Mouse (Mus musculus) E14TG2a.4 (cell line): ENCODE results near the gene Aicda.
"Not testable (repeated sequence)": the region's sequence is repeated elsewhere in the genome, so short reads cannot be mapped to it uniquely, and the experiment has no call there.

Experiments
- H3K27me3 ChIP-seq: 2 replicates; pipeline ENCODE4 v1.6.1; 2014; ENCODE audit warnings: low read length, control low read depth; ENCODE audit not compliant: insufficient read depth
- H3K36me3 ChIP-seq: 2 replicates; pipeline ENCODE4 v1.6.1; 2014; ENCODE audit warnings: low read length, control low read depth; ENCODE audit not compliant: insufficient read depth
- H3K4me1 ChIP-seq: replicated peaks from 2 replicates; pipeline ENCODE4 v1.6.1; 2014; ENCODE audit warnings: low read depth, low read length, control low read depth
- H3K4me3 ChIP-seq: replicated peaks from 2 replicates; pipeline ENCODE4 v1.5.1; 2014; ENCODE audit warnings: mild to moderate bottlenecking, low read length
- H3K9me3 ChIP-seq: 2 replicates; pipeline ENCODE4 v1.6.1; 2014; ENCODE audit warnings: low read length, control low read depth
- CTCF ChIP-seq: conservative IDR thresholded peaks from 2 replicates; pipeline ENCODE4 v1.5.1; 2014; ENCODE audit warnings: low read length
- NANOG ChIP-seq: IDR thresholded peaks from 2 replicates; pipeline ENCODE4 v1.6.1; 2014; ENCODE audit warnings: borderline replicate concordance, low read length, mixed read lengths
- POU5F1 ChIP-seq: IDR thresholded peaks from 2 replicates; pipeline ENCODE4 v1.6.1; 2014; ENCODE audit warnings: low read length, borderline replicate concordance

The Aicda gene

DNA sequence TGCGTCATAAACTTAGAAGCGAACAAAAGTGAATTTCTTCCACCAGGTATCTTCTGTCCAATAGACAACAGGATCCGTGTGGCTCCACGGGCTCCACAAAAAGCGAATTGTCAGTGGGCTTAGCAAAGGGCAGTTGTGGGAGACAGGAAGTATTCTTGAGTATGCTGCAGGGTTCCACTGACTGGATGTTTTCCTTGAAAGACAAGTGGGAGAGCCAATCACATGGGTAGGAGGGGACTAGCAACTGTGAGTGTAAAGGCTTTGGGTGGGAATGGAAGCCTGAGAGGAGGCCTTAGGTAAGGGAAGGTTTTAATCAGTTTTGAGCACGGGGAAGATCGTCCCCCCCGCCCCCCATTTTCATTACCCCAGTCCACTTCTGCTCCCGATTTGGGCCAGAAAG lies 31.0 kb upstream of the Aicda start:
- H3K27me3 ChIP-seq: peaks cover 2% of the 10 kb centered on the region
- peak overlapping the region; percentile 32; the same call in 1 of the 2 replicates for H3K4me3 ChIP-seq
- no peak for TF ChIP-seq POU5F1
- TF ChIP-seq NANOG: no peak
- TF ChIP-seq CTCF: no peak
- H3K4me1 ChIP-seq: peaks cover 22% of the 10 kb centered on the region
- H3K9me3 ChIP-seq: no peaks in the 10 kb centered on the region
- H3K36me3 ChIP-seq: no peaks in the 10 kb centered on the region

DNA sequence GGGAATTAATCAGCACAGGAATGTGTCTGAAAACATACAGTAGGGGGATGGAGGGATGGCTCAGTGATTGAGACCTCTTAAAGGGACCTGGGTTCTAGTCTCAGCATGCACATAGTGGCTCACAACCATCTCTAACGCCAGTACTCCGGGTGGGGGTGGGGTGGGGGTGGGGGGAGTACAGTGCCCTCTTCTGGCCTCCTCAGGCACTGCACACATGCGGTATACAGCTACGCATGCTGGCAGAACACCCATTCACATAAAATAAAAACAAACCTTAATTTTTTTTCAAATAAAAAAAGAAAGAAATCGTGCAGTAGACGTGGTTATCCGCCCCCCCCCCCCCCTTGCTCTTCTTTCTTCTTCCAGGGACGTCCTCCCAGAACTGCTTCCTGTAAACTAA lies 30.3 kb upstream of the Aicda start:
- peaks cover 6% of the 10 kb centered on the region for H3K27me3 ChIP-seq
- no peak for TF ChIP-seq NANOG
- no peak for TF ChIP-seq POU5F1
- peak; percentile 55 for TF ChIP-seq CTCF
- peaks cover 29% of the 10 kb centered on the region for H3K4me1 ChIP-seq
- no peaks in the 10 kb centered on the region for H3K9me3 ChIP-seq
- H3K4me3 ChIP-seq: no peak overlapping the region
- no peaks in the 10 kb centered on the region for H3K36me3 ChIP-seq

GRCm38 (mm10) chr6:122527596-122527995 lies 26.0 kb upstream of the Aicda start:
- Histone ChIP-seq H3K9me3 (no peaks in the 10 kb centered on the region), H3K4me1 (peaks cover 21% of the 10 kb centered on the region), H3K27me3 (peaks cover 9% of the 10 kb centered on the region), H3K36me3 (no peaks in the 10 kb centered on the region), H3K4me3 (no peak overlapping the region)
- TF ChIP-seq NANOG: no peak
- TF ChIP-seq POU5F1: no peak
- TF ChIP-seq CTCF: no peak

- H3K9me3 ChIP-seq: no peaks in the 10 kb centered on the region
- H3K36me3 ChIP-seq: no peaks in the 10 kb centered on the region
- TF ChIP-seq POU5F1 (no peak), CTCF (0 out of 2 replicates have a peak, but pooled peaks have one; percentile 5)
- peaks cover 21% of the 10 kb centered on the region for H3K4me1 ChIP-seq
- peaks cover 9% of the 10 kb centered on the region for H3K27me3 ChIP-seq
- no peak overlapping the region for H3K4me3 ChIP-seq
Measured at GRCm38 (mm10) chr6:122528136-122528535, 25.5 kb upstream of the Aicda start.

GRCm38 (mm10) chr6:122531466-122532174 lies 22.0 kb upstream of the Aicda start:
- H3K36me3 ChIP-seq: no peaks in the 10 kb centered on the region
- no peaks in the 10 kb centered on the region for H3K9me3 ChIP-seq
- TF ChIP-seq POU5F1: no peak
- no peak for TF ChIP-seq NANOG
- TF ChIP-seq CTCF: no peak
- no peak overlapping the region for H3K4me3 ChIP-seq
- peaks cover 27% of the 10 kb centered on the region for H3K4me1 ChIP-seq
- H3K27me3 ChIP-seq: peaks cover 9% of the 10 kb centered on the region

DNA sequence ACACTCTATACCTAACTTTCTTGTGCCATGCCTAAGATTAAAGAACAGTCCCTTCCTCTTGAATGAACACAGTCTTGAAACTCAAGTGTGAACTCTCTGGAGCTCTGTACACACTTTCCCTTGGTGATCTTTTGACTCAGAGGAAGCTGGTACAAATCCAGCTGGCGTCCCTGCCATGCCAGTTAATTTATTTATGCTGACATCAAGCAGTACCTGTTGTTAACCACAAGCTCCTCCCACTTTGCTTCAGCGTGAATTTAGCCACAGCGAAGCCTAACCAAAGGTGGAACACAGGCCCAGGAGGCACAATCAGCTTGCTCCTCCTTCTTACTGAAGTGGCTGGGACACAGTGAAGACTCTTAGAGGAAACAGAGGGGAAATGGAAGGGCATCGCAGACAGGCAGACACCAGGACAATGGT lies 20.7 kb upstream of the Aicda start:
- TF ChIP-seq NANOG: no peak
- no peak for TF ChIP-seq CTCF
- TF ChIP-seq POU5F1: no peak

GRCm38 (mm10) chr6:122534032-122534431 lies 19.6 kb upstream of the Aicda start:
- Histone ChIP-seq H3K9me3 (peaks cover 8% of the 10 kb centered on the region), H3K4me1 (peaks cover 17% of the 10 kb centered on the region), H3K27me3 (peaks cover under 1% of the 10 kb centered on the region; the same call in 1 of the 2 replicates), H3K4me3 (no peak overlapping the region), H3K36me3 (no peaks in the 10 kb centered on the region)
- TF ChIP-seq NANOG: no peak
- TF ChIP-seq POU5F1: no peak
- TF ChIP-seq CTCF: no peak

More for the DNA sequence above, 20.7 kb upstream of the Aicda start:
- H3K36me3 ChIP-seq: no peaks in the 10 kb centered on the region
- peaks cover 24% of the 10 kb centered on the region for H3K4me1 ChIP-seq
- peak overlapping the region; percentile 13; the same call in 1 of the 2 replicates for H3K4me3 ChIP-seq
- H3K9me3 ChIP-seq: peaks cover under 1% of the 10 kb centered on the region
- peaks cover 5% of the 10 kb centered on the region for H3K27me3 ChIP-seq

GRCm38 (mm10) chr6:122539564-122539963 lies 14.0 kb upstream of the Aicda start:
- no peaks in the 10 kb centered on the region for H3K4me1 ChIP-seq
- H3K9me3 ChIP-seq: peaks cover 8% of the 10 kb centered on the region
- no peaks in the 10 kb centered on the region for H3K27me3 ChIP-seq
- H3K4me3 ChIP-seq: no peak overlapping the region
- no peaks in the 10 kb centered on the region for H3K36me3 ChIP-seq
- no peak for TF ChIP-seq POU5F1
- TF ChIP-seq NANOG: no peak
- TF ChIP-seq CTCF: no peak

DNA sequence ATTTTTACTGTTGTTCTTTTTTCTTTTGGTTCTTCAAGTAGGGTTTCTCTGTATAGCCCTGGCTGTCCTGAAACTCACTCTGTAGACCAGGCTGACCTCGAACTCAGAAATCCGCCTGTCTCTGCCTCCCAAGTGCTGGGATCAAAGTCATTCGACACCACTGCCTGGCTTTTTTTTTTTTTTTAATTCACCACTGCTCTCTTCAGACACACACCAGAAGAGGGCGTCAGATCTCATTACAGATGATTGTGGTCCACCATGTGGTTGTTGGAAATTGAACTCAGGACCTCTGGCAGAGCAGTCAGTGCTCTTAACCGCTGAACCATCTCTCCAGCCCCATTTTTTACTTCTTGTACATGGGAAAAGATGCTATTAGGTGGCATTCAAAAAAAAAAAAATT lies 11.1 kb upstream of the Aicda start:
- not testable (repeated sequence) for H3K4me3 ChIP-seq, H3K36me3 ChIP-seq, H3K9me3 ChIP-seq, H3K27me3 ChIP-seq, H3K4me1 ChIP-seq
